In genomic region chr12:37107713-37108389, GRCm38 (mm10) we compare ENCODE assay signal across 8 mouse cellular contexts. TPM values are rescaled to one million over a fixed set of nuclear protein-coding genes. Genes with fewer than 3 reads are reported as not detected.
DNase-seq lines count a peak whose midpoint lies in the region; ATAC-seq and TF ChIP-seq lines count a peak whose summit lies in the region.

No protein-coding gene starts in this region.

- 24% methylated on average over 20 of the region's 20 CpGs for WGBS in lung, postnatal 0 days
- WGBS in heart, embryonic 14.5 days = 14% methylated on average over 20 of the region's 20 CpGs
- 12% methylated on average over 20 of the region's 20 CpGs for WGBS in liver, embryonic 13.5 days (ENCODE audit: insufficient replicate concordance)

- H3K27ac ChIP-seq in lung, postnatal 0 days (ENCODE audit: low read length) = peak overlapping the region; percentile 62; the same call in 1 of the 2 replicates
- H3K27ac ChIP-seq in heart, embryonic 14.5 days (replicated peaks in 1 of 2; ENCODE audit: control insufficient read depth in 1 of 2, insufficient read depth in 1 of 2, low read depth in 2 of 2, low read length in 2 of 2) = no peak overlapping the region
- H3K27ac ChIP-seq in liver, embryonic 13.5 days = no peak overlapping the region

- H3K27me3 ChIP-seq in lung, postnatal 0 days (replicated peaks; ENCODE audit: insufficient read depth, low read length) = 0 out of 2 replicates have a peak, but pooled peaks cover 4% of the 10 kb centered on the region
- peaks cover 38% of the 10 kb centered on the region for H3K27me3 ChIP-seq in heart, embryonic 14.5 days (ENCODE audit: control insufficient read depth, insufficient read depth, low read length)
- peaks cover 39% of the 10 kb centered on the region for H3K27me3 ChIP-seq in liver, embryonic 13.5 days

- no peak for DNase-seq in lung, postnatal 0 days (ENCODE audit: low spot score)
- no peak for DNase-seq in lung, postnatal 14 days
- no peak for DNase-seq in liver, embryonic 13.5 days
- DNase-seq in c-Kit-positive CD71-positive TER-119-positive erythroid progenitor cells, embryonic 14.5 days (ENCODE audit: low spot score) = no peak
- DNase-seq in kidney, adult 9 months = no peak
- DNase-seq in spleen, postnatal 14 days (ENCODE audit: low spot score in 2 of 2) = no peak

- H3K4me1 ChIP-seq in lung, postnatal 0 days (ENCODE audit: insufficient read depth, low read depth, low read length) = 0 out of 2 replicates have a peak, but pooled peaks cover 9% of the 10 kb centered on the region
- H3K4me1 ChIP-seq in heart, embryonic 14.5 days (ENCODE audit: control insufficient read depth in 2 of 2, insufficient read depth in 2 of 2, low read length in 2 of 2) = peaks cover 9% of the 10 kb centered on the region in 2 experiments; a peak in 3 of 4 replicates
- H3K4me1 ChIP-seq in liver, embryonic 13.5 days (replicated peaks) = no peaks in the 10 kb centered on the region

- H3K9ac ChIP-seq in lung, postnatal 0 days (replicated peaks; ENCODE audit: low read depth) = 0 out of 2 replicates have a peak overlapping the region, but pooled peaks have one; percentile 3
- 0 out of 2 replicates have a peak overlapping the region, but pooled peaks have one; percentile 56 for H3K9ac ChIP-seq in heart, embryonic 14.5 days (ENCODE audit: low read length)
- H3K9ac ChIP-seq in liver, embryonic 13.5 days = no peak overlapping the region

- no peaks in the 10 kb centered on the region for H3K36me3 ChIP-seq in lung, postnatal 0 days (ENCODE audit: insufficient read depth, low read length)
- no peaks in the 10 kb centered on the region for H3K36me3 ChIP-seq in heart, embryonic 14.5 days (ENCODE audit: control insufficient read depth, insufficient read depth, low read length)
- H3K36me3 ChIP-seq in liver, embryonic 13.5 days = no peaks in the 10 kb centered on the region

- no peaks in the 10 kb centered on the region for H3K9me3 ChIP-seq in lung, postnatal 0 days (ENCODE audit: low read length)
- H3K9me3 ChIP-seq in heart, embryonic 14.5 days (ENCODE audit: control insufficient read depth, low read length) = no peaks in the 10 kb centered on the region
- H3K9me3 ChIP-seq in liver, embryonic 13.5 days (replicated peaks) = no peaks in the 10 kb centered on the region

- peak overlapping the region; percentile 62 for H3K4me3 ChIP-seq in lung, postnatal 0 days (ENCODE audit: low read depth, low read length)
- H3K4me3 ChIP-seq in heart, embryonic 14.5 days (ENCODE audit: control insufficient read depth in 1 of 2, insufficient read depth in 1 of 2, low read depth in 1 of 2, low read length in 2 of 2) = peak overlapping the region; percentile 51 to 54
- H3K4me3 ChIP-seq in liver, embryonic 13.5 days (replicated peaks) = peak overlapping the region; percentile 47

- no peak for TF ChIP-seq CTCF in lung, postnatal 0 days (IDR thresholded peaks at IDR 0.05)

- ATAC-seq in lung, postnatal 0 days = no peak
- no peak for ATAC-seq in heart, embryonic 14.5 days (ENCODE audit: insufficient number of reproducible peaks, insufficient read depth, low FRiP score, low read depth)
- ATAC-seq in liver, embryonic 13.5 days (ENCODE audit: low read depth) = no peak; the same call in 1 of the 2 replicates
- no peak for ATAC-seq in monocyte, adult 5-6 weeks (replicated peaks; ENCODE audit: insufficient number of reproducible peaks, low FRiP score, low TSS enrichment, poor library complexity, severe bottlenecking)

- TF ChIP-seq EP300 in lung, postnatal 0 days (IDR thresholded peaks at IDR 0.05) = no peak

- peak overlapping the region; percentile 71 for H3K4me2 ChIP-seq in lung, postnatal 0 days (replicated peaks; ENCODE audit: low read depth, low read length)
- H3K4me2 ChIP-seq in heart, embryonic 14.5 days (ENCODE audit: low read length) = peak overlapping the region; percentile 88
- H3K4me2 ChIP-seq in liver, embryonic 13.5 days = peak overlapping the region; percentile 55

RNA-seq across cellular contexts. Expression of gene Meox2, which starts 0.5 kb away (rescaled TPM):
- 42.1 and 56.5 TPM in 2 replicates for polyA plus RNA-seq in lung, postnatal 0 days (2015; fragmentation: Nextera tagmentation; extraction: Ambion mirVana)
- polyA plus RNA-seq in heart, embryonic 14.5 days (2014; fragmentation: Nextera tagmentation; extraction: Ambion mirVana) = 3.4 and 3.5 TPM in 2 replicates
- polyA plus RNA-seq in liver, embryonic 13.5 days (2015; fragmentation: Nextera tagmentation; extraction: Ambion mirVana) = 0.41 and 0.48 TPM in 2 replicates
- not detected in 3 replicates for total RNA-seq in monocyte, adult 5-6 weeks (2017)
